Mouse (Mus musculus) cerebellum, adult 2 months (tissue): Measurements from ENCODE around the gene Coa3. TPM values are rescaled to one million over a fixed set of nuclear protein-coding genes. Genes with fewer than 3 reads are reported as not detected.
"Not testable (repeated sequence)": the region's sequence is repeated elsewhere in the genome, so short reads cannot be mapped to it uniquely, and the experiment has no call there.

ENCODE experiments used
- DNase-seq, 2 experiments: peaks; one replicate each; pipeline ENCODE4 v3.0.0; 2021
- H3K27ac ChIP-seq: fragments of 200-500 bp; 2 replicates; pipeline ENCODE4 v1.5.1; 2012; ENCODE audit warnings: low read length, control low read depth, inconsistent platforms; ENCODE audit not compliant: insufficient read depth
- H3K27me3 ChIP-seq: fragments of 200-500 bp; 2 replicates; pipeline ENCODE4 v1.6.1; 2012; ENCODE audit warnings: inconsistent platforms, mild to moderate bottlenecking, low read length, moderate library complexity; ENCODE audit not compliant: control insufficient read depth, insufficient read depth
- H3K4me1 ChIP-seq: fragments of 200-500 bp; 2 replicates; pipeline ENCODE4 v1.6.1; 2011; ENCODE audit warnings: low read length; ENCODE audit not compliant: control insufficient read depth, insufficient read depth
- H3K4me3 ChIP-seq: fragments of 200-500 bp; replicated peaks from 2 replicates; pipeline ENCODE3; 2011; ENCODE audit warnings: mild to moderate bottlenecking, low read depth, low read length, control low read depth; ENCODE audit not compliant: insufficient read depth
- CTCF ChIP-seq: fragments of 200-500 bp; IDR thresholded peaks from 2 replicates; pipeline ENCODE4 v1.5.1; 2011; ENCODE audit warnings: low read depth, mild to moderate bottlenecking, control low read depth, low read length, moderate library complexity, borderline replicate concordance; ENCODE audit not compliant: insufficient read depth
- POLR2A ChIP-seq: fragments of 200-500 bp; IDR thresholded peaks from 2 replicates; pipeline ENCODE4 v1.6.1; 2011; ENCODE audit warnings: low read length, control low read depth, borderline replicate concordance; ENCODE audit not compliant: insufficient read depth
- WGBS: fragments of 180-500 bp; shearing (Covaris S2); methylation state at CpG from one replicate; pipeline ENCODE4 v1.1.7; 2018; 5-methylcytosine and 5-hydroxymethylcytosine counted together
- polyA plus RNA-seq: library from polyadenylated mRNA; depleted of rRNA; stranded (reverse); fragments of >200 nt; gene quantifications from 2 replicates; pipeline ENCODE4 v1.2.3, GENCODE M21; 2012; rRNA removed

Gene Coa3
- polyA plus RNA-seq: 174 and 218 TPM in 2 replicates

- peak within 1 kb of the TSS; percentile 91 for H3K4me3 ChIP-seq
- peak within 1 kb of the TSS; percentile 64; the same call in 1 of the 2 replicates for H3K27ac ChIP-seq
- H3K4me1 ChIP-seq: peaks cover 14% of the 10 kb centered on the region
- DNase-seq: peak; percentile 84 to 90
- TF ChIP-seq POLR2A: peak; percentile 81; the same call in 1 of the 2 replicates
- no peak for TF ChIP-seq CTCF
- WGBS: 6% methylated on average over 45 of the region's 45 CpGs
- no peaks in the 10 kb centered on the region for H3K27me3 ChIP-seq
Measured at GRCm38 (mm10) chr11:101278223-101279192, at the start of gene Coa3, which contains the start of gene Cntd1. Gene Coa3, minus strand, starts transcription at chr11:101279114. Gene Cntd1, plus strand, starts transcription at chr11:101279012.

GRCm38 (mm10) chr11:101327311-101327710, 48.4 kb upstream of the Coa3 start:
- no peaks in the 10 kb centered on the region for H3K4me1 ChIP-seq
- no peaks in the 10 kb centered on the region for H3K27me3 ChIP-seq
- WGBS: 58% methylated on average over 3 of the region's 3 CpGs
- no peak for TF ChIP-seq POLR2A
- TF ChIP-seq CTCF: no peak
- no peak overlapping the region for H3K4me3 ChIP-seq
- no peak for DNase-seq
- no peak overlapping the region for H3K27ac ChIP-seq

GRCm38 (mm10) chr11:101326147-101326546, 47.2 kb upstream of the Coa3 start:
- WGBS: 86% methylated on average over 11 of the region's 11 CpGs
- no peak overlapping the region for H3K27ac ChIP-seq
- TF ChIP-seq POLR2A: no peak
- no peak for TF ChIP-seq CTCF
- no peaks in the 10 kb centered on the region for H3K4me1 ChIP-seq
- H3K4me3 ChIP-seq: no peak overlapping the region
- H3K27me3 ChIP-seq: no peaks in the 10 kb centered on the region
- DNase-seq: no peak

GRCm38 (mm10) chr11:101325201-101325600, 46.3 kb upstream of the Coa3 start:
- H3K4me3 ChIP-seq, H3K27ac ChIP-seq, DNase-seq, H3K27me3 ChIP-seq, H3K4me1 ChIP-seq: not testable (repeated sequence)
- 87% methylated on average over 11 of the region's 11 CpGs for WGBS

GRCm38 (mm10) chr11:101324763-101325162, 45.8 kb upstream of the Coa3 start, which contains the start of gene Aoc2:
Gene Aoc2, plus strand, starts transcription at chr11:101325063.
- H3K4me1 ChIP-seq: no peaks in the 10 kb centered on the region
- H3K27ac ChIP-seq: no peak within 1 kb of the TSS
- H3K27me3 ChIP-seq: no peaks in the 10 kb centered on the region
- DNase-seq: no peak
- TF ChIP-seq POLR2A: no peak
- TF ChIP-seq CTCF: no peak
- H3K4me3 ChIP-seq: no peak within 1 kb of the TSS
- 89% methylated on average over 5 of the region's 5 CpGs for WGBS

- TF ChIP-seq CTCF: peak; percentile 96
- no peak for TF ChIP-seq POLR2A
- WGBS: 3% methylated on average over 4 of the region's 4 CpGs
- H3K4me1 ChIP-seq: no peaks in the 10 kb centered on the region
- no peak overlapping the region for H3K27ac ChIP-seq
- DNase-seq: peak; percentile 57 to 66
- no peak overlapping the region for H3K4me3 ChIP-seq
- H3K27me3 ChIP-seq: no peaks in the 10 kb centered on the region
Measured at GRCm38 (mm10) chr11:101323609-101324008, 44.7 kb upstream of the Coa3 start.

GRCm38 (mm10) chr11:101316501-101316917, 37.6 kb upstream of the Coa3 start:
- Histone ChIP-seq H3K27ac (0 out of 2 replicates have a peak overlapping the region, but pooled peaks have one; percentile 15), H3K4me1 (no peaks in the 10 kb centered on the region), H3K4me3 (peak overlapping the region; percentile 91), H3K27me3 (no peaks in the 10 kb centered on the region)
- WGBS: 1% methylated on average over 17 of the region's 17 CpGs
- TF ChIP-seq CTCF: no peak
- no peak for TF ChIP-seq POLR2A
- no peak for DNase-seq
